Mouse (Mus musculus) kidney, adult 2 months (tissue): ENCODE data around the gene Asb6. TPM values are rescaled to one million over a fixed set of nuclear protein-coding genes. Genes with fewer than 3 reads are reported as not detected.

Experiments used
- DNase-seq: peaks from one replicate; pipeline ENCODE4 v3.0.0; 2021
- H3K27ac ChIP-seq: fragments of 200-500 bp; 2 replicates; pipeline ENCODE4 v1.5.1; 2012; ENCODE audit warnings: low read depth, low read length, control low read depth, inconsistent platforms; ENCODE audit not compliant: insufficient read depth
- H3K27me3 ChIP-seq: fragments of 200-500 bp; replicated peaks from 2 replicates; pipeline ENCODE4 v1.6.1; 2012; ENCODE audit warnings: mild to moderate bottlenecking, moderate library complexity, low read length, inconsistent platforms; ENCODE audit not compliant: control insufficient read depth, insufficient read depth
- H3K36me3 ChIP-seq: fragments of 200-500 bp; 2 replicates; pipeline ENCODE4 v1.6.1; 2012; ENCODE audit warnings: mild to moderate bottlenecking, moderate library complexity, low read length, inconsistent platforms; ENCODE audit not compliant: control insufficient read depth, insufficient read depth
- H3K4me1 ChIP-seq: fragments of 200-500 bp; 2 replicates; pipeline ENCODE4 v1.6.1; 2011; ENCODE audit warnings: low read length; ENCODE audit not compliant: control insufficient read depth, insufficient read depth
- H3K4me3 ChIP-seq: fragments of 200-500 bp; 2 replicates; pipeline ENCODE4 v1.5.1; 2011; ENCODE audit warnings: mild to moderate bottlenecking, low read depth, low read length, control low read depth; ENCODE audit not compliant: insufficient read depth
- CTCF ChIP-seq: fragments of 200-500 bp; conservative IDR thresholded peaks from 2 replicates; pipeline ENCODE4 v1.5.1; 2011; ENCODE audit warnings: low read depth, mild to moderate bottlenecking, control low read depth, low read length, moderate library complexity, mixed read lengths; ENCODE audit not compliant: insufficient read depth, insufficient read length
- POLR2A ChIP-seq: fragments of 200-500 bp; IDR thresholded peaks from one replicate; pipeline ENCODE4 v1.6.1; 2011; ENCODE audit warnings: low read depth, low read length, control low read depth
- WGBS: fragments of 180-500 bp; shearing (Covaris S2); methylation state at CpG from one replicate; pipeline ENCODE4 v1.1.7; 2018; 5-methylcytosine and 5-hydroxymethylcytosine counted together
- polyA plus RNA-seq: library from polyadenylated mRNA; depleted of rRNA; stranded (reverse); fragments of >200 nt; gene quantifications from 2 replicates; pipeline ENCODE4 v1.2.3, GENCODE M21; 2012

Gene Asb6
- polyA plus RNA-seq, 1 experiment, result 24.5 TPM

- TF ChIP-seq CTCF (no peak), POLR2A (no peak)
- no peaks in the 10 kb centered on the region for H3K27me3 ChIP-seq
- DNase-seq, result no peak
- peaks cover 5% of the 10 kb centered on the region for H3K4me1 ChIP-seq
- H3K4me3 ChIP-seq, result peak overlapping the region; percentile 59
- WGBS, result 8% methylated on average over 28 of the region's 28 CpGs
- H3K36me3 ChIP-seq, result no peaks in the 10 kb centered on the region
- H3K27ac ChIP-seq, result peak overlapping the region; percentile 62; the same call in 1 of the 2 replicates
Observed at GRCm38 (mm10) chr2:30807147-30807647, 22.9 kb downstream of the Asb6 start.

DNA sequence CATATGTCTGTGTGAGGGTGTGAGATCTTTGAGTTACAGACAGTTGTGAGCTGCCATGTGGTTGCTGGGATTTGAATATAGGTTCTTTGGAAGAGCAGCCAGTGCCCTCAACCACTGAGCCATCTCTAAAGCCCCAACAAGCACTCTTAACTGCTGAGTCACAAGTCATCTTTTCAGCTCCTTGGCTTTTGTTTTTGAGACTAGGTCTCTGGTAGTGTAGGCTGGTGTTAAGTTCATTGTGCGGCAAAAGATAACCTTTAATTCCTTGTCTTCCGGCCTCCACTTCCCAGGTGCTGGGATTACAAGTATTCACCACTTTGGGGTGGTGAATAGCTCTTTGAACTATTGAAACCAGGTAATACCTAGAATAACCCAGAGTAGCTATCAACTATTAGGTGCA lies 24.1 kb downstream of the Asb6 start:
- no peak for TF ChIP-seq POLR2A
- TF ChIP-seq CTCF, result no peak
- Histone ChIP-seq H3K36me3 (no peaks in the 10 kb centered on the region), H3K4me1 (peaks cover 9% of the 10 kb centered on the region), H3K27me3 (no peaks in the 10 kb centered on the region), H3K4me3 (no peak overlapping the region), H3K27ac (no peak overlapping the region)
- WGBS, result 97% methylated on average over 2 of the region's 2 CpGs
- no peak for DNase-seq

- no peak for DNase-seq
- Histone ChIP-seq H3K4me3 (no peak within 1 kb of the TSS), H3K36me3 (no peaks in the 10 kb centered on the region), H3K27me3 (no peaks in the 10 kb centered on the region), H3K27ac (no peak within 1 kb of the TSS), H3K4me1 (peaks cover 6% of the 10 kb centered on the region)
- 94% methylated on average over 3 of the region's 3 CpGs for WGBS
- TF ChIP-seq POLR2A, result no peak
- TF ChIP-seq CTCF, result no peak
Observed at GRCm38 (mm10) chr2:30803604-30804003, 26.5 kb downstream of the Asb6 start, which contains the start of gene 1700001O22Rik. TSS of gene 1700001O22Rik (minus strand) at chr2:30803661.

DNA sequence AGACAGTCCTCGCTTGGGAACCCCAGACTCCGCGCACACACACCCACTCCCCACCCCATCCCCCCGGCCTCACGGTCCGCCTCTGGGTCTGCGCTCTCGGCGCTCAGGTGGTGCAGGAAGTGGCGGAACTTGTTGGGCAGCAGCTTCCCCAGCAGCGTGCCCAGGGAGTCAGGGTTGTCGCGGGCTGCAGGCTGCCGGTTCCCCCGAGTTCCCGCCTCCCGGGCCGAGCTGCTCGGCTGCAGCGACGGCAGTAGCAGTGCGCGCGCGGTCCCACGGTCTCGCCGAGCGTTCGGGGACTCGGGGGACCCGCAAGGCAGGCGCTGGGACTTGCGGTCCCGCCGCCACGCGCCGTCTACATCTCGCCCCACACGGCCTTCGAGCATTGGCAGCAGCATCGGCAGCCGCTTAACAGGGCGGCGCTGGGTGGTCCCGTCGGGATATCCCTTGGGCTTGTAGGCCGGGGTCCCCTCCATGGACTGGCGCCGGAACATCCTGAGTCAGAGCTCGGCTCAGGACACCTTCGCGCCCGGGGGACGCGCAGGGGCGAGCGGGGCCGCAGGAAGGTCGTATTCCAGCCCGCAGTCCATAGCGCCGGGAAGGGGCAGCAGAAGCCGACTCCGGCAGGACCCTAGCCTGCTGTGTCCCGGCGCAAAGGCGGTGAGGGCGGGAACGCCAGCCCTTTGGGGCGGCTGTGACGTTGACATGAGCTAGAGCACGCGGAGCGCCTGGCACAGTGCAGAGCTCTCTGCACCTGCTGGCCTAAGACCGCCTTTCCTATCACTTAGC lies 28.9 kb downstream of the Asb6 start:
- H3K4me1 ChIP-seq, result peaks cover 4% of the 10 kb centered on the region; the same call in 1 of the 2 replicates
- H3K27me3 ChIP-seq, result no peaks in the 10 kb centered on the region
- peak; percentile 56 for DNase-seq
- no peaks in the 10 kb centered on the region for H3K36me3 ChIP-seq
- no peak for TF ChIP-seq CTCF
- TF ChIP-seq POLR2A, result no peak
- H3K27ac ChIP-seq, result no peak overlapping the region
- H3K4me3 ChIP-seq, result peak overlapping the region; percentile 51
- 1% methylated on average over 77 of the region's 77 CpGs for WGBS

GRCm38 (mm10) chr2:30800671-30801066 lies 29.5 kb downstream of the Asb6 start:
- peak overlapping the region; percentile 51; the same call in 1 of the 2 replicates for H3K4me3 ChIP-seq
- H3K27me3 ChIP-seq, result no peaks in the 10 kb centered on the region
- no peak overlapping the region for H3K27ac ChIP-seq
- WGBS, result 55% methylated on average over 7 of the region's 7 CpGs
- TF ChIP-seq CTCF (no peak), POLR2A (no peak)
- no peak for DNase-seq
- H3K4me1 ChIP-seq, result peaks cover 4% of the 10 kb centered on the region; the same call in 1 of the 2 replicates
- H3K36me3 ChIP-seq, result no peaks in the 10 kb centered on the region

DNA sequence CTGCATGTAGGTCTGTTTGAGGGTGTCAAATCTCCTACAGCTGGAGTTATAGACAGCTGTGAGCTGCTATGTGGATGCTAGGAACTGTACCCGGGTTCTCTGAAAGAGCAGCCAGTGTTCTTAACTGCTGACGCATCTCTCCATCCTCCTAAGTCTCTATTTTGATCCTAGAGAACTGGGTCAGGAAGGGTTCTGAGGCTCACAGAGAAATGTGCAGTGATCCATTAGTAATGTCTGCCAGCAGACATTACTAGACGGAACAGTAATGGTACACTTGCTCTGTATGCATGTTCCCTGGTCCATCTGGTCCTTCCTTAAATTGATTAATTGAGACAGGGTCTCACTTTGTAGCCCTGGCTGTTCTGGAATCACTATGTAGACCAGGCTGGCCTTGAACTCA lies 30.7 kb downstream of the Asb6 start:
- Histone ChIP-seq H3K27ac (no peak overlapping the region), H3K27me3 (no peaks in the 10 kb centered on the region), H3K4me3 (no peak overlapping the region), H3K4me1 (peaks cover 4% of the 10 kb centered on the region; the same call in 1 of the 2 replicates), H3K36me3 (no peaks in the 10 kb centered on the region)
- DNase-seq, result no peak
- TF ChIP-seq POLR2A, result no peak
- no peak for TF ChIP-seq CTCF
- whole genome bisulfite sequencing, result 82% methylated on average over 3 of the region's 3 CpGs

- no peak overlapping the region for H3K4me3 ChIP-seq
- no peaks in the 10 kb centered on the region for H3K27me3 ChIP-seq
- H3K27ac ChIP-seq, result no peak overlapping the region
- 5% methylated on average over 11 of the region's 11 CpGs for WGBS
- peak; percentile 90 for DNase-seq
- H3K4me1 ChIP-seq, result no peaks in the 10 kb centered on the region
- no peaks in the 10 kb centered on the region for H3K36me3 ChIP-seq
- TF ChIP-seq POLR2A (no peak), CTCF (no peak)
Observed at GRCm38 (mm10) chr2:30796382-30796781, 33.8 kb downstream of the Asb6 start.
